Mouse (Mus musculus): ENCODE measurements around the gene Ghdc. TPM values are rescaled to one million over a fixed set of nuclear protein-coding genes. Genes with fewer than 3 reads are reported as not detected.

The Ghdc gene
- total RNA-seq, 2 experiments from 2014 or later: 17.8 to 21.4 TPM

- no peak for DNase-seq (ENCODE audit: low spot score in 2 of 2)
Observed at GRCm38 (mm10) chr11:100719893-100720292, 50.9 kb downstream of the Ghdc start.

- no peak for DNase-seq (ENCODE audit: low spot score in 2 of 2)
Observed at GRCm38 (mm10) chr11:100719312-100719711, 51.4 kb downstream of the Ghdc start.

- no peak for DNase-seq (ENCODE audit: low spot score in 2 of 2)
Observed at GRCm38 (mm10) chr11:100718866-100719265, 51.9 kb downstream of the Ghdc start.

- DNase-seq (ENCODE audit: low spot score in 2 of 2): no peak
Observed at GRCm38 (mm10) chr11:100718462-100718861, 52.3 kb downstream of the Ghdc start.

- no peak for DNase-seq (ENCODE audit: low spot score in 2 of 2)
Observed at GRCm38 (mm10) chr11:100716649-100717048, 54.1 kb downstream of the Ghdc start.

Other genes with a start within 250 kb of the Ghdc start
- gene Acly, start 243.0 kb downstream of the Ghdc start, total RNA-seq (2021): 1,000 to 10,000 TPM; 1,875 to 2,782 TPM
- 10 to 100 TPM in 1 of 2 experiments, 1 to 10 TPM in 1; 8.8 to 18.8 TPM for gene Ttc25, start 225.3 kb downstream of the Ghdc start, total RNA-seq (2021)
- 10 to 100 TPM; 33.2 to 40.6 TPM for gene Cnp, start 196.1 kb downstream of the Ghdc start, total RNA-seq (2021)
- gene Nkiras2, start 151.7 kb downstream of the Ghdc start, total RNA-seq (2021): 10 to 100 TPM; 31.2 to 31.8 TPM
- gene Dnajc7, start 150.8 kb downstream of the Ghdc start, total RNA-seq (2021): 100 to 1,000 TPM; 210 to 238 TPM
- gene Zfp385c, start 78.5 kb downstream of the Ghdc start, total RNA-seq (2021): under 1 TPM; 0.10 to 0.16 TPM
- gene Dhx58, start 66.7 kb downstream of the Ghdc start, total RNA-seq (2021): 10 to 100 TPM; 33.1 to 33.4 TPM
- gene Kat2a, start 58.5 kb downstream of the Ghdc start, total RNA-seq (2021): 10 to 100 TPM; 32.0 to 43.8 TPM
- not detected for gene Hspb9, start 57.1 kb downstream of the Ghdc start, total RNA-seq (2021)
- gene Rab5c, start 32.7 kb downstream of the Ghdc start, total RNA-seq (2021): 100 to 1,000 TPM; 189 TPM
- under 1 TPM; 0.10 to 0.16 TPM for gene Kcnh4, start 11.0 kb downstream of the Ghdc start, total RNA-seq (2021)
- not detected for gene Hcrt, start 8.0 kb downstream of the Ghdc start, total RNA-seq (2021)
- gene Stat5b, start 79.8 kb upstream of the Ghdc start, total RNA-seq (2021): 10 to 100 TPM; 40.1 to 74.3 TPM
- 10 to 100 TPM; 28.0 to 29.3 TPM for gene Stat5a, start 88.4 kb upstream of the Ghdc start, total RNA-seq (2021)
- gene Stat3, start 168.6 kb upstream of the Ghdc start, total RNA-seq (2021): 100 to 1,000 TPM in 1 of 2 experiments, 10 to 100 TPM in 1; 87.0 to 102 TPM
- gene Cavin1, start 199.9 kb upstream of the Ghdc start, total RNA-seq (2021): 100 to 1,000 TPM; 296 to 352 TPM
- 100 to 1,000 TPM; 120 to 176 TPM for gene Atp6v0a1, start 238.5 kb upstream of the Ghdc start, total RNA-seq (2021)

Measured in adrenal gland, adult 18-20 months (tissue).